Mouse (Mus musculus): ENCODE results near the gene Fgf15.

The Fgf15 gene

GRCm38 (mm10) chr7:144932389-144932937, 36.1 kb downstream of the Fgf15 start:
- DNase-seq (ENCODE audit: low spot score) = no peak

GRCm38 (mm10) chr7:144933336-144933735, 37.0 kb downstream of the Fgf15 start:
- DNase-seq (ENCODE audit: low spot score) = no peak

- DNase-seq (ENCODE audit: low spot score) = no peak
Observed at GRCm38 (mm10) chr7:144933796-144934195, 37.5 kb downstream of the Fgf15 start.

- no peak for DNase-seq (ENCODE audit: low spot score)
Observed at GRCm38 (mm10) chr7:144934901-144935300, 38.6 kb downstream of the Fgf15 start.

DNA sequence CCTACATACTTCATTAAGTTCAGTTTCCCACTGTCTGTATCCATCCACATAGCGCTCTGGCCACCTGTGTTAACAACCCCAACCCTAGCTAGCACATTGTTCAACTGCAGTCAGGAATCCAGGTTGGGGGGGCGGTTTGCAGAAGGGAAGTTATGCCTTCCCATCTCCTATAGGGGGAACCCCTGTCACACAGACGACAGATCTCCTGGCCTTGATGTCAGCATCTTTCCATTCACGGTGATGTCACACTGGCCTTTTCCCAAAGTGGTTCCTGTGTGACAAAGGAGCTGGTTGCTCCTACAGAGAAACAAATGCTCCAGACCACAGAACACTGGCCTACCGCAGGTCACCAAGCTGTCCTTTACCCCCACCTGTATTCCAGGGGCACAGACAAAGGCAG, 39.2 kb downstream of the Fgf15 start:
- DNase-seq (ENCODE audit: low spot score) = no peak

GRCm38 (mm10) chr7:144936311-144936880, 40.1 kb downstream of the Fgf15 start:
- no peak for DNase-seq (ENCODE audit: low spot score)

GRCm38 (mm10) chr7:144937490-144937889, 41.2 kb downstream of the Fgf15 start:
- peak; percentile 77 for DNase-seq (ENCODE audit: low spot score)

GRCm38 (mm10) chr7:144937899-144938517, 41.7 kb downstream of the Fgf15 start:
- DNase-seq (ENCODE audit: low spot score) = no peak

- no peak for DNase-seq (ENCODE audit: low spot score)
Observed at GRCm38 (mm10) chr7:144938661-144939343, 42.5 kb downstream of the Fgf15 start.

DNA sequence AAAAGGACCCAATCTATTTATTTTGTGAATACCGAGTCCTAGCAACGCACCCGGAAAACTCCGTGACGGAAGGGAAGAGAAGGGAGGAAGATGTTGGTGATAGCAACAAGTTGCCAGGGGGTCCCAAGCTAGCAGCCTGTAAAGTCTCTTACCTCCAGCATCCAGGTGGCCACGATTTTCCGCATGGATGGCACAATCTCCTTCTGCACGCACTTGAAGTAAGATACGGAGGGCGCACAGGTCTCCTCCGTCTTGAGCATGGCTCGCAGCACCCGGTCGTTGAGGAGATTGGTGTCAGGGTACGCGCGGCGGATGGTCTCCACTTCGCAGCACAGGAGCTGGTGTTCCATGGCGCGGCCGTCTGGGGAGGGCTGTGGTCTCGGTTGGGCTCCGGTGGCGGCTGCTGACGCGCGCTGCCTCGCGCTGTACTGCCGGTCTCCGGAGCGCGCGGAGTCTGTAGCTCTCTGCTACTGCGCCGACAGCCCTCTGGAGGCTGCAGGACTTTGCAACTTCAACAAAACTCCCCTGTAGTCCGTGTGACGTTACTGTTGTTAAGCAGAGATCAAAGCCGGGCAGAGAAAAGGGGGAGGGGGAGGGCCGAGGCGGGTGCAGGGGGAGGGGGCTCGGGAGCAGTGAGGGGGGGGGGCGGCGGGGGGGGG, 43.1 kb downstream of the Fgf15 start, which contains the start of gene Ccnd1:
Gene Ccnd1 (minus strand): TSS at position 582 of the 659 bp plus-strand sequence.
- DNase-seq (ENCODE audit: low spot score) = no peak

DNA sequence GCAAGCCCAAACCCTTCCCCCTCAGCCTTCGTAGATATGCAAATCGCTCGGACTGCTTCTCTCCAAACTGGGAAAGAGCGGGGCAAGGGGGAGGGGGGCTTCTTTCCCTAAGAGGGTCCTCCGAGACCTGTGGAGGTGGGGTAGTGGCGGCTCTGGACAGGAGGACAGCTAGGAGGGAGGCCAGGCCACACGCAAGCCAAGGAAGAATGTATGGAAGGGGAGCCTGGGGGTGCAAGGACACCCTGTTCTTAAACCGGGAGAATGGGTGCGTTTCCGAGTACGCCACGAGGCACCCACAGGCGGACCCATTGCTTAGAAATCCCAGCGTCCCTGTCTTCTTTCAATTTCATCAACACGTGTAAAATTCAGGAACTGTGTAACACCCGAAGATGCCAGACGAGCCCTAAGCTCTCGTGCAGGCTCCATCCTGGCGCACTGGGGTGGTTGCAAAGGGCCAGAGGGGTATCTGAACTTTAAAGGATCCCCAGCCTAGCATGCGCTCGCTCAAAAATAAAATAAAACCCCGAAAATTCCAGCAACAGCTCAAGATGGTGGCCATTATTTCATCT, 43.8 kb downstream of the Fgf15 start:
- DNase-seq (ENCODE audit: low spot score) = no peak

DNA sequence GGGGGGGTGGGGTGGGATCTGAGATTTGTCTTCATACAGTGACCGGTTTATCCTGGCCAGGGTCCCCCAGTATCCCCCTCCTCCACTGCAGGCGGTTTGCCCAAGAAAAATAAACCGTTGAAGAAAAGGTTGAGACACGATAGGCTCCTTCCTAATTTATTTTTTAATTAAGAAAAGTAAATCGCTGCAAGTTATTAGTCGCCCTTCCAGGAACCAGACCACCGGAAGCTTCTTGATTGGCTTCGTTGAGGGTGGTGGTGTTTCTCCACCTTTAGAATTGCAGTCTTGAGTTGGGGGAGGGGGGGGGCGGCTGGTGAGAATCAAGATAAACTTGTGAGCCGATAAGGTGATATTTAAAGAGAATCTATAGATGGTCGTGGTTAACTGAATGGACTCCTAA, 44.3 kb downstream of the Fgf15 start:
- no peak for DNase-seq (ENCODE audit: low spot score)

DNA sequence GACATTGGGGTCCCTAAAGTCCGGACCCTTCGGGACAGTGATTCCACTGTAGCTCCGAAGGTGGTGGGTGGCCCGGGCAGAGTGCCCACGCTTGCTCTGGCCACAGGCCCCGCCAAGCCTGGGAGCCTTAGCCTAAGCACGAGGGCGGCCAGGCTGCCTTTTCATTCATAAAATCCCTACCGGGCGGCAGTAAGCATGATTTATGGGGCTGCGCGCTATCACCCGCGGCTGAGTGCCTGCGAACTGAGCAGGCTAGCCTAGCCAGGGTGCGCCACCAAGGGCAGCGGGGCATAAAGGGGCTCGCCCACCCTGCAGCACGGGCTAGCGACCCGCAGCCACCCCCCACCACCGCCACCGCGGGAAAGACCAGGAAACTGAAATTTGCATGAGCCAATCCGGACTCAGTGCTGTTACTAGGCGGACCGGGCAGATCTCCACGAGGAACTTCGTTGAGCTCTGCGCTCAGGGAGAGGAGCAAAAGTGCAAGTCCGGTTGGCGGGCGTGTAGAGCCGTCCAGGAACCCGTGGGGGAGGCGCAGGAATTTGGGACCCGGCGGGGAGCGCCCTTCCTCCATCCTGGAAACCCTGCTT, 45.0 kb downstream of the Fgf15 start:
- DNase-seq (ENCODE audit: low spot score) = no peak

DNA sequence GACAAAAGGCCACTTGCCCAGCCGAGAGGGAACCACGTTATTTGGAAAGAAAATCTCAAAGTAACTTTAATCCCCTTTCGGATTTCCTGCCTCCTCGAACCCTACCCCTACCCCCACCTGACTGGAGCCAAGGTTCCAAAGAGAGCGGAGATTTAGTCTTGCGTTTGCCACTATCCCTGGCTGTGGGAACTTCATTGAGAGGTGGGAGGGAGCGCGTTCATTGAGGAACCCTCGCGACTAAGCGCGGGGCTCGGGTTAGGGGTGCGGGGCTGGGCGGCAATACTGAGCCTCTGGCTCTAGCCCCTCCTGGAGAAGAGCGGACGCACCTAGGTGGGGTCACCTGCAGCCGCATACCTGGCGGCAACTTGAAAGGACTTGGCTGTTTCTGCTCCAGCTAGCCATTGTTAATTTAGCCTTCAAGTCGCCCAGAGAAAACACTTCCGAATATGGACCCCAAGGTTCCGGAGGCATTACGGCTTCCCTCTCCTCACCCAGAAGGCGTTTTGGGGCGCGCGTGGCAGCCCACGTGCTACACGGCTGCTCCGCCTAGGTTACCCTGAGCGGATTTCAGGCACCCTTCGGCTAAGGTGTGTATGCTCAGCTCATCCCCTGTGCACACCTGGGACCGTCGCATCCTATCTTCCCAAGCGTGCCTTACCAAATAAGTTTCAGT, 45.9 kb downstream of the Fgf15 start:
- DNase-seq (ENCODE audit: low spot score) = no peak

GRCm38 (mm10) chr7:144942744-144943135, 46.4 kb downstream of the Fgf15 start:
- DNase-seq (ENCODE audit: low spot score) = no peak

GRCm38 (mm10) chr7:144943254-144943653, 46.9 kb downstream of the Fgf15 start:
- no peak for DNase-seq (ENCODE audit: low spot score)

Measured in layer of hippocampus, adult 9-10 months (tissue).